Mouse (Mus musculus): ENCODE measurements at regions not wholly inside any gene's neighbourhood (a gene's known extent, or its start where the extent isn't known, plus 50 kb on each side); places are given as distances from the start of the nearest gene placed in this dataset.

DNA sequence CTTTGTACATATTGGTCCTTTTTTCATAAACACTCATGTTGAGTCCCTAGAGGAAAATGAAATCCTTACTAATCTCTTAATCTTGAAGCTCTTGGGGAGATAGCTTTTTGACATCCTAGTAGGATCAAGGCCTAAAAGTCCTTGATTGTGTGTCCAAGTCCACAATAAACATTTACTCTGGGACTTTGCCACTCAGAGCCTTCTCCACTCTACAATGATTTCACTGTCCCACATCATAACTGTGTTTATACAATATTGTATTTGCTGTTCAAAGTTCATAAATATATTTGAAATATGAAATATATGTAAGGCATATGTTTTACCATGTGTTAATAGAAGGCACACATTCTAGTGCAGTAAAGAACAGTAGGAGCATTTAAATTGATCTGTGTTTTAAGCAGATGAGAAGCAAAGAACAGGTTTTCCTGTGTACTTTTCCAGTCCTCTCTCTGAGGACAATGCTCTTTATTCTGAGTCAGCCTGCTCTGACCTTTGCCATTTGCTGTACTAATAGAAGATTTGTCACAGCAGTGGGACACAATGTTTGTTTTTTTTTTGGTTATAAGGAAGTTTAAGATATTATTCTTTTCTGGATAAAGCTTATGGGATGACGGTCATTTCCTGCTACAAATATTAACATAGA lies 130.7 kb upstream of the Gprin3 start:
- DNase-seq = no peak
- Histone ChIP-seq H3K4me3 (replicated peaks; ENCODE audit: insufficient read depth, low read depth, low read length) (no peak overlapping the region), H3K27me3 (ENCODE audit: control insufficient read depth, insufficient read depth, low read length) (no peaks in the 10 kb centered on the region), H3K4me1 (ENCODE audit: control insufficient read depth, insufficient read depth, low read length) (no peaks in the 10 kb centered on the region), H3K27ac (ENCODE audit: insufficient read depth, low read length) (no peak overlapping the region)
- no peak for TF ChIP-seq CTCF (IDR thresholded peaks at IDR 0.05; ENCODE audit: borderline replicate concordance, insufficient read depth, low read depth, low read length)
- no peak for TF ChIP-seq POLR2A (IDR thresholded peaks at IDR 0.05; ENCODE audit: borderline replicate concordance, insufficient read depth, low read length)
- WGBS = 81% methylated on average over 1 of the region's 1 CpGs

DNA sequence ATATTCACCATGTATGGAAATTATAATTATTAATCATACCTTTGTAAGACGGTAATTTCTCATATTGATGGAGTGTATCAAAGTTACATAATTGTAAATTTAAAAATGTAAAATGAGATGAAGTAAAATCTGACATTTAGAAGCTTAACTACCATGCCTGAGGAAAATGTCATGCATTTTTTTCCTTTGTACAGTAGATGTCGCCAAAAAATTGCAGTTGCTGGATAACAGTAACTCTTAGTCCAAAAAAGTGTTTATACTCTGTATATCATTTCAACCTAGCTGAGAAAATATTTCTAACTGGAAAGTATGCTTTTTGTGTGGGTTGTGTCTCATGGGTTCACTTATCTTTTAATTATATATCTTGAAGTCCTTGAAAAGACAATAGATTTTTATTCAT lies 110.9 kb upstream of the Gprin3 start:
- Histone ChIP-seq H3K27me3 (ENCODE audit: control insufficient read depth, insufficient read depth, low read length) (no peaks in the 10 kb centered on the region), H3K4me1 (ENCODE audit: control insufficient read depth, insufficient read depth, low read length) (no peaks in the 10 kb centered on the region), H3K27ac (ENCODE audit: insufficient read depth, low read length) (no peak overlapping the region), H3K4me3 (replicated peaks; ENCODE audit: insufficient read depth, low read depth, low read length) (no peak overlapping the region)
- WGBS = 63% methylated on average over 2 of the region's 2 CpGs
- TF ChIP-seq CTCF (IDR thresholded peaks at IDR 0.05; ENCODE audit: borderline replicate concordance, insufficient read depth, low read depth, low read length) (no peak), POLR2A (IDR thresholded peaks at IDR 0.05; ENCODE audit: borderline replicate concordance, insufficient read depth, low read length) (no peak)
- no peak for DNase-seq

DNA sequence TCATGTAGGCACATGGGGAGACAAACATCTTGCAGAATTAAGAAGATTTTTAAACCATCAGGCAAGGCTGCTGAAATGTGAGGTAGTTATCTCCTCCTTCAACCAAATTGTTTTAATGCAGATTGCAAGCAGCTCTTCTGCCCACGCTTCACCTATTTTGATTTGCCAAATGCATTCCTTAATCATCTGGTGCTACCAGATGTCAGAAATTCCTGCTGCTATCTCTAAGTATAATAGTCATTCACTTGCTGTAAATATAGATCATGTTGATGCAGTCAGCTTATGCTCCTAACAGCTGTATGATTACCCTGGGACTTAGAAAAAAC lies 98.8 kb upstream of the Gprin3 start:
- no peak for DNase-seq
- TF ChIP-seq CTCF (IDR thresholded peaks at IDR 0.05; ENCODE audit: borderline replicate concordance, insufficient read depth, low read depth, low read length) (no peak), POLR2A (IDR thresholded peaks at IDR 0.05; ENCODE audit: borderline replicate concordance, insufficient read depth, low read length) (no peak)
- Histone ChIP-seq H3K4me3 (replicated peaks; ENCODE audit: insufficient read depth, low read depth, low read length) (no peak overlapping the region), H3K27me3 (ENCODE audit: control insufficient read depth, insufficient read depth, low read length) (no peaks in the 10 kb centered on the region), H3K27ac (ENCODE audit: insufficient read depth, low read length) (no peak overlapping the region), H3K4me1 (ENCODE audit: control insufficient read depth, insufficient read depth, low read length) (no peaks in the 10 kb centered on the region)
- 64% methylated on average over 1 of the region's 1 CpGs for WGBS

DNA sequence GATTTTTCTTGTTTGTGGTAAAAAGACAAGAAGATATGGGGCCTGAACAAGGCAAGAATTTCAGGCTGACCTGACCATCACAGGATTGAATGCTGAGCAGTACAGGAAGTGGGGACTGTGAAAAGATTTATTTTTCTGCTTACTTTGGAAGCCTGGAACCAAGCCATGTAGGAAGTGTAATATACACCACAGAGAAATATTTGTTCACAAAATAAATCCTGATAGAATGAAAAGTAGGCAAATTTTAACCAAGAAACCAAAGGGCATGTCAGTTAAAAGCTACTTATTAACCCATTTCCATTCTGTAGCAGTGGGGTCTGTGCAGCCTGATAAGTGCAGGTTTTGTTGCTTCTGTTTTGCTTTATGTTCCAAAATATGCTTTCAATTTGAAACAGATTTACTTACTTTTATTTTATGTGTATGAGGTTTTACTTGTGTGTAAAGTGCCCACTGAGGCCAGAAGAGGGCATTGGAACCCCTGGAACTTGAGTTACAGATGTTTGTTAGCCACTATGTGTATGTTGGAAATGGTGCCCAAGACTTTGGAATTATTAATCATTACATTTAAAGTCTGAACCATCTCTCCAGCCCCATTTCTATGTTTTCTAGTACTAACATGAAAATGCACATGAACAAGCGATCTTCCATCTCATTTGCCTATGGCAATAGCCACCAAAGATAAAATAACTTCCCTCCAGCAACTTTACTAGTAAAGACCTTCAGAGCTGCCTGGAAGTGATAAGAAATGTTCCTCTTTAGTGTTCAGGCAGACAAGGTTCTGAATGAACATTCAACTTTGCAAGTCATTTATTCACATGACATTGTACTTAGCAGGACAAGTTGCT lies 98.2 kb upstream of the Gprin3 start:
- Histone ChIP-seq H3K27ac (ENCODE audit: insufficient read depth, low read length) (no peak overlapping the region), H3K4me3 (replicated peaks; ENCODE audit: insufficient read depth, low read depth, low read length) (no peak overlapping the region), H3K4me1 (ENCODE audit: control insufficient read depth, insufficient read depth, low read length) (no peaks in the 10 kb centered on the region), H3K27me3 (ENCODE audit: control insufficient read depth, insufficient read depth, low read length) (no peaks in the 10 kb centered on the region)
- no peak for DNase-seq
- WGBS = 98% methylated on average over 1 of the region's 1 CpGs
- TF ChIP-seq POLR2A (IDR thresholded peaks at IDR 0.05; ENCODE audit: borderline replicate concordance, insufficient read depth, low read length) (no peak), CTCF (IDR thresholded peaks at IDR 0.05; ENCODE audit: borderline replicate concordance, insufficient read depth, low read depth, low read length) (no peak)

DNA sequence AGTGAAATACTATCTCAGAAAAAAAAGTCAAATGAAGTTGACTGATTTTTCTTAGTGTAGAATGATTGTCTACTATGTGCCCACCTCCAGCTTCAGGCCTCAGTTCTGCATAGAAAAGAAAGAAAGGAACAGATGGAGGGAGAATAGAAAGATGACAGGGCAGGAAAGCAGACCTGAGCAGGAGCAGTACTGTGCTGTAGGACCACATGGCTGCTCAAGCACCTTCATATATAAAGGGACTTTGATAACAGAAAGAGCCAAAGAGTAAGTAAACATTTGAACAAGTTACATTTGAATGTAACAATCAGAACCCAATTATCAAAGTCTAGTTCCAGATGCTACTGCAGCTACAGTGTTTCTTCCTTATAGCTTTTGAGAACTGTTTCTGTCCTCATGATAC lies 96.9 kb upstream of the Gprin3 start:
- no peak for TF ChIP-seq POLR2A (IDR thresholded peaks at IDR 0.05; ENCODE audit: borderline replicate concordance, insufficient read depth, low read length)
- no peak for TF ChIP-seq CTCF (IDR thresholded peaks at IDR 0.05; ENCODE audit: borderline replicate concordance, insufficient read depth, low read depth, low read length)
- no peak for DNase-seq
- no peak overlapping the region for H3K27ac ChIP-seq (ENCODE audit: insufficient read depth, low read length)

DNA sequence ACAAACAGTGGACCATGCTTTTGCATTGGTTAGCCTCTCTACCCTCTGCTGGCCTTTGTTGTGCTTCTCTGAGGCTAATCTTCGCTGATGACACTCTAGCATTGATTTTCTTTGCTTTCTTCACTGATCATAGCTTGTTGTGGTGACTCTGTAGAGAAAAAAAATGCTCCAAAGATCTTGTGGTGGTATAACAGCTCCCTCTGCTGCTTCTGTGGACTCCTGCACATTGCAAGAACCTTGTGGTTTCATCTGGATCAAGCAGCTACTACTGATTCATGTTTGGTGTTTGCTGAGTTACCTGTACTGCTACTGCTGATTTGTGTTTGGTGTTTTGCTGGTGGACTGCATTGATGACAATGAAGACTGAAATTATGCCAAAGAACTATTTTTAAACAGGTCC lies 74.7 kb upstream of the Gprin3 start:
- TF ChIP-seq CTCF (IDR thresholded peaks at IDR 0.05; ENCODE audit: borderline replicate concordance, insufficient read depth, low read depth, low read length) (peak; percentile 43; the same call in 1 of the 2 replicates), POLR2A (IDR thresholded peaks at IDR 0.05; ENCODE audit: borderline replicate concordance, insufficient read depth, low read length) (no peak)
- Histone ChIP-seq H3K4me3 (replicated peaks; ENCODE audit: insufficient read depth, low read depth, low read length) (no peak overlapping the region), H3K27me3 (ENCODE audit: control insufficient read depth, insufficient read depth, low read length) (no peaks in the 10 kb centered on the region), H3K27ac (ENCODE audit: insufficient read depth, low read length) (no peak overlapping the region), H3K4me1 (ENCODE audit: control insufficient read depth, insufficient read depth, low read length) (no peaks in the 10 kb centered on the region)
- peak; percentile 14 to 17 for DNase-seq
- 38% methylated on average over 1 of the region's 1 CpGs for WGBS

More for the DNA sequence above, 96.9 kb upstream of the Gprin3 start:
- Histone ChIP-seq H3K4me3 (replicated peaks; ENCODE audit: insufficient read depth, low read depth, low read length) (no peak overlapping the region), H3K27me3 (ENCODE audit: control insufficient read depth, insufficient read depth, low read length) (no peaks in the 10 kb centered on the region), H3K4me1 (ENCODE audit: control insufficient read depth, insufficient read depth, low read length) (no peaks in the 10 kb centered on the region)

DNA sequence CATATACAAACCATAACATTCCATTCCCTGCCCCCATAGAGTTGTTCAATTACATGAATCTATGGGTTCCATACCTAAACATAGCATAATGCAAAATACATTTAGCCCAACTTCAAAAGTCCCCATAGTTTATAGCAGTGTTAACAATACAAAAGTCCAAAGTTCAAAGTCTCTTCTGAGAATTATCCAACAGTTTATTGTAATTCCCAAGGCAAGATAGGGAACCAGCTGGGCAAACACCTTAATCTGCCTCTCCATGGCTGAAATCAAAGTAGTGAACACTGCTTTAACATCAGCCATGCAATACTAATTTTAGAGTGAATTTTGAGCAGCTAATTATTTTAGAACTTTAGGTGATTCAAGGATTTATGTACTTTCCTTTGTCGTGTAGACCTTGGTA lies 72.7 kb upstream of the Gprin3 start:
- no peaks in the 10 kb centered on the region for H3K27me3 ChIP-seq (ENCODE audit: control insufficient read depth, insufficient read depth, low read length)
- H3K4me1 ChIP-seq (ENCODE audit: control insufficient read depth, insufficient read depth, low read length) = no peaks in the 10 kb centered on the region
- 78% methylated on average over 1 of the region's 1 CpGs for WGBS
- no peak overlapping the region for H3K27ac ChIP-seq (ENCODE audit: insufficient read depth, low read length)
- DNase-seq = no peak
- TF ChIP-seq CTCF (IDR thresholded peaks at IDR 0.05; ENCODE audit: borderline replicate concordance, insufficient read depth, low read depth, low read length) (no peak), POLR2A (IDR thresholded peaks at IDR 0.05; ENCODE audit: borderline replicate concordance, insufficient read depth, low read length) (no peak)
- no peak overlapping the region for H3K4me3 ChIP-seq (replicated peaks; ENCODE audit: insufficient read depth, low read depth, low read length)

DNA sequence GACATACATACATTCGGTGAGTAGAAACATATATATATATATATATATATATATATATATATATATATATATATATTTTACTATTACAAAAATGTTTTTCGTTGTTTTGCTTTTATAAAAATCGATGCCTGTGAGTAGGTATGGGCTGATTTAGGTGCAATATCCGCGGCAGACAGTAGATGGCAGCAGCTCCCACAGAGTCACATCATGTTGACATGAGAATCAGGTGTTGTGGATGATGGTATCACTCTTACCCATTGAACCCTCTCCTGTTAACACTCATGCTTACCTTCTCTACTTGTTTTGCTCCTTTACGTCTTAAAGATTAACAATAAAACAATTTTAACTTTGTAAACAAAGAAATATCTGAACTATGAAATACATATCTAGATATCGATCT lies 72.0 kb upstream of the Gprin3 start:
- H3K27me3 ChIP-seq (ENCODE audit: control insufficient read depth, insufficient read depth, low read length) = no peaks in the 10 kb centered on the region
- 31% methylated on average over 7 of the region's 7 CpGs for WGBS
- H3K4me1 ChIP-seq (ENCODE audit: control insufficient read depth, insufficient read depth, low read length) = no peaks in the 10 kb centered on the region
- TF ChIP-seq POLR2A (IDR thresholded peaks at IDR 0.05; ENCODE audit: borderline replicate concordance, insufficient read depth, low read length) (no peak), CTCF (IDR thresholded peaks at IDR 0.05; ENCODE audit: borderline replicate concordance, insufficient read depth, low read depth, low read length) (peak; percentile 85)
- H3K4me3 ChIP-seq (replicated peaks; ENCODE audit: insufficient read depth, low read depth, low read length) = no peak overlapping the region
- DNase-seq = peak; percentile 36 to 69
- H3K27ac ChIP-seq (ENCODE audit: insufficient read depth, low read length) = no peak overlapping the region
